Mouse (Mus musculus) layer of hippocampus, postnatal 10 days (tissue): ENCODE measurements around the gene Mief1. TPM values are rescaled to one million over a fixed set of nuclear protein-coding genes. Genes with fewer than 3 reads are reported as not detected.

ENCODE experiments used
- DNase-seq, 2 experiments: peaks; one replicate each; pipeline ENCODE4 v3.0.0; 2021; ENCODE audit warnings: low spot score in 2 of 2
- long read RNA-seq: library from polyadenylated mRNA; stranded (forward); transcript quantifications from one replicate; pipeline ENCODE4 v2.0.0, GENCODE M21; 2023
- total RNA-seq, 2 experiments: library from RNA; stranded (reverse); gene quantifications; 2 replicates each; pipeline ENCODE4 v1.2.3; 2021

The Mief1 gene
- total RNA-seq = 10 to 100 TPM; 32.3 to 34.3 TPM
- long read RNA-seq, full-length matches to known transcripts = 6 of 14 reads
- long read RNA-seq, partial matches to known transcripts = 1 of 14 reads
- long read RNA-seq, other reads (novel, unspliced or antisense) = 7 of 14 reads

DNA sequence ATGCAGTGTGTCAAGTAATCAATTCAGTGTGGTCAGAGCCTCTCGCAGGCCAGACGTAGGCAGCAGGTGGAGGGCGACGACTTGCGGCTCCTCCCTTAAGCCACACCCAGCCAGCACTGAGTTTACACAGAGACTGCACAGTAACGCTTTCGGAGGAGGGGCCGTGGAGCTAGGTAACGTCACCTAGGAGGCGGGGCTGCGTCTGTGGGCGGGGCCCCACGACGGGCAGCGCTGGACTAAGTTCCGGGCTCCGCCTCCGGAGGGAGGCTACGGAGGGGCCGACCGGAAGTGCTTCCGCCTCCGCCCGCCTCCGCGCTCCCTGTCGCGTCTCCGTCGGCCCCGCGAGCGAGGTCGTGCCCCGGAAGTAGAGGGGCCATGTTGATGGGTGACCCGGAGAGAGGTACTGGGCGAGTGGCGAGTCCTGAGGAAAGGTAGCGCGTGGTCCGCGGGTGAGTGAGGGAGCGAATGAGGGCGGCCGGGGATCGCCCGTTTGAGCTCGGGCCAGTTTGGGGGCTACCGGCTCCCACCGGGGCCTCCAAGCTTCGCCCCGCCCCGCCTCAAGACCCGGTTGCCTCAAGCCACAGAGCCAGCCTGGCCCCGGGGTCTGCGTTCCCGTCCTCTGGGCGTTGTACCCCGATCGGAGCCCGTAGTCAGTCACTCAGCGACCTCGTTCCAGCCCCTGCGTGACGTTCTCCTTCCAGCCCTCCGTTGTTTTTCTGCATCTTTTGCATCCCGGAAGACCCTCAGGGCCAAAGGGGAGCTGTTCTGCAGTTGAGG, at the start of gene Mief1:
Mief1 (plus strand) TSS at position 286 of the 777 bp plus-strand sequence.
- peak; percentile 93 to 96 for DNase-seq

DNA sequence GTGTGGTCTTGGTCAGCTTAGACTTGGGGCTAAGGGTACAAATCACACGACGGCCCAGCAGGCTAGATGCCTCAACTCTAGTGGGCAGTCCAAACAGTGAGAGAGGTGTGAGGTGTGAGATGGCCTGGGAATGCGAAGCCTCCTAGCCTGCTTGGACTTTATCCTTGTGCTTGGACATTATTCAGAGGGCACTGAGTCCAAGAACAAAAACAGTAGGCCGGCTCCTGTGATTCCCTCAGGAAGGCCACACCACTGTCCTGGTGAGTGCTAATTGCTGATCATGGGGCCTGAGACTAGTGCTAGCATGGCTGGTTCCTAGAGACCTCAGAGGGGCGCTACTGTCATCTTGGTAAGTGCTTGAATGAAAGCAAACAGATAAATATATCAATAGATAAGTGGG, 44.9 kb upstream of the Mief1 start:
- DNase-seq = no peak

DNA sequence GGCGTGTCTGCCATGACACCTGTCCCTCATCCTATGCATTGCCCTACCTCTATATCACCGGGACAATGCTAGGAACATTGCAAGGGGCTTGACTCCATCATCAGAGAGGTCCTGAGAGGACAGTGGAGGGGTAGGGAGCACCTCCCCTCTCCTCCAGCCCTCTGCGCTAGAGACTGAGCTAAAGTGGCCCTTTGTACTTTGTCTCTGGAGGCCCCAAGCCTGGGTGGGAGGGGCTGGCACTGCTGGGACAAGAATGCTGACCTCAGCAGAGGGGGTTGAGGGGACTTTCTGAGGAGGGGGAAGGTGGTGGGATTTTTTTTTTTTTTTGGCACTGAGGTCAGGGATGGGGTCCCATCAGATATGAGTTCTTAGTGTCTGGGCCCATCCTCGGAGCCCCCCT, 43.7 kb upstream of the Mief1 start:
- DNase-seq = no peak

DNA sequence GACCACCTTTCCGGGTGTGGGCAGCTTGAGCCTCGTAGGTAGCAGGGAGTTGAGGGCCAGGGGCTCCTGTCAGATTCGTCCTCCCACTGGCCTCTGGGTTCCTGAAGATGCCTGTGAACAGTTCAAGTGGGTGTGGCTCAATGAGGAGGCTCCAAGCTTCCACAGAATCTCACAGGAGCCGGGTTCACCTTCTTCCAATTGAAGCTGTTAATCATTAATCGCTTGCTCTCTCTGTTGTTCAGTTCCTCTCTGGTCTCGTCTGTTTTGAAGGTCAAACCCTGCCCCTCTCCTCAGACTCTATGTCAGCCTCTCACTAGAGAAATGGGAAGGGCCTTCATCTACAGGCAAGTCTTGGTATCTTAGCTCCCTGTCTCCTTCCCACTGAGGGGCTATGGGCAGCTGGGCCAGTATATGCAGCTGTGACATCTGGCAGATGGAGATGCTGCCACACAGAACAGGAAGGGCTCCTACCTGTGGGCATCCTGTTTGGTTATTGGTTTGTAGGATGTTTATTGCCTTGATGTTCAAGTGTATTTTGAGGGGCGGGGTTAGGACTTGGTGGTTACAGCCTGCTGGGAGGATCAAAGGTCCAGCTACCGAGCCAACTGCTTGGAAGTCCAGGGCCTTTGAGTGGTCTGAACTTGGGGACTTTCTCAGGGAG, 42.1 kb upstream of the Mief1 start:
- no peak for DNase-seq

DNA sequence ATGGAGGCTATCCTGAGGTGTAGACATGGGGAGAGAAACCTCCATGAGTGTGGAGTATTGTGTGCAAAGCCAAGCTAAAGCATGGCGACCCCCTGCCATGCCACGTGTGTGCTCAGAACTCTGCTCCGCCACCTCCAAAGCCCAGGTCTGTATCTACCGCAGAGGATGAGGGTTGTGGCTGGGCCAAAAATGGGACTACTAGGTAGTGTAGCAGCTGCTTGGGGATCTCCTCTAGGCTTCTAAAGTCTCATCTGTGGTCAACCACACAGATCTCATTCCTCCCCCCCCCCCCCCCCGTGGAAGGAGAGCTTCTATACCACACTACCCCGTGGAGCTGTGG, 41.6 kb upstream of the Mief1 start:
- DNase-seq = no peak

DNA sequence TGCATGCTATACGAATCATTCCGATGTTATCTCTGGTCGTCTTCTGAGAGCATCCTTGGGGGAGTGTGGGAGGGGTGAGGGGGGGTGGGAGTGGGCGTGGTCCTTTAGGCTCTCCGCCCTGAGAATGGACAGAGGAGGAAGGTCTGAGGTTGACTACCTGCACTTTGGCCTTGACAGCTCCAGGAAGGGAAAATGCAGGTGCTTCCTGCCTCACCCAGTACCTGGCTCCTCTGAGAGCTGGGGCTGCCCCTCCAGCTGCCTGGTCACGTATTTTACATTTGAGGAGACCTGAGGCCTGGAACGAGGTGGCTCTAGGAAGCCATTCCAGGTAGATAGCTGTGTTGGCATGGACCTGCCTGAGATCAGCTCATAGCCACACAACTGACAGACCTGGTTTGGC, 41.0 kb upstream of the Mief1 start:
- DNase-seq = no peak

DNA sequence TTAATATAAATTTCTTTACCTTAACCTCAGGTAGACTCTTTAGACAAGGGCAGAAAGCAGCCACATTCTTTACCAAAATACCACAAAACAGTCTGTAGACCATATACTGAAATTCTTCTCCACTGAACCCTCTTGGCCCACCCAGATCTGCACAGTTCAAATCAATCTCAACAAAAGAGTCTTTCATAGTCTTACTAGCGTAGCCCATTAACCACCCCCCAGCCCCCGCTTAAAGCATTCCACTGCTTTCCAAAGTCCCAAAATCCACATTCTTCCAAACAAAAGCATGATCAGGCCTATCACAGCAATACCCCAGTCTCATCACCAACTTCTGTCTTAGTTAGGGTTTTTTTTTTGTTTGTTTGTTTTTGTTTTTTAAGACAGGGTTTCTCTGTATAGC, 34.3 kb upstream of the Mief1 start:
- no peak for DNase-seq

DNA sequence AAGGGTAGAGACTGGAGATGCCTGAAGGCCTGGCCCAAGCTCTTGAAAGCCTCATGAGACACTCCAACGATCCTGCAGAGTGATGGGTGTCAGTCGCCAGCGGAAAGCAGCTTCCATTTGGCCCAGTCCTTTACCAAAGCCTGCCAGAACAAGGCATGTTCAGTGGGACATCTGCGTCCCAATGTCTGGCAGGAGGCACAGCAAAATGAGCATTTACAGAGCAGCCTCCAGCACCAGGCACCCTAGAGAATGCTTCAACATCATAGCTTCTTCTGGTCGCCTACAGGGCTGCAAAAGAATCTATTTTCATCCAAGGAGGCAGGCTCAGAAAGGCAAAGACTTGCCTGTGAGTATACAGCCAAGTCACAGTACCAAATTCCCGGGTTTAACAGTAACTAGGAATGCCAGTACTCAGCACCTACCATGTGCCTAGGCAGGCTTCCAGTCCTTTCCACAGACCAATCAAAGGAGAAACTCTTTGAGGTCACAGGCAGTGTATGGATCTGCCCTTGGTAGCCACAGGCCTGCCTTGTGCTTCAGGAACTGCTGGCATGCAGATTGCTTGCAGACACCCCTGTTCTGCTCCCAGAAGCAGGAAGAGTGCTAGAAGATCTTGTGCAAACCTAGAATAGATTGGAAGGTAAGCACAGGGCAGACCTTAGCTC, 31.6 kb upstream of the Mief1 start:
- peak; percentile 48 to 54 for DNase-seq

DNA sequence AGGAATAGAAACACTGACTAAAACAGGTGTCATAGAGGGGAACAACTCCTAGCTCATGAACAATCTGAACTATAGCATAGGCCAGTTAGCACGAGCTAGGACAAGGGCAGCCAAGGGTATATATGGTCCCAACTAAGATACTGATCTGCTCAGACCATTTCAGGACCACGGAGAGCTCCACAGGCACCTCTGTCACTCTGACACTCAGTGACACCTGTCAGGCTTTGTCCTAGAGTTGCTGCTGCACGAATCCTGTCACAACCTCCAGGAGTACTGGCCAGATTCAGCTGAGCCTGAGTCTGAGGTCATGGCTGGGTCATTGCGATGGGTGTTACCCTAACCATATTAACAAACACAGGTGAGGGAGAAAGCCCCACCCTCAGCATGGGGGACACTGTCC, 30.4 kb upstream of the Mief1 start:
- no peak for DNase-seq

DNA sequence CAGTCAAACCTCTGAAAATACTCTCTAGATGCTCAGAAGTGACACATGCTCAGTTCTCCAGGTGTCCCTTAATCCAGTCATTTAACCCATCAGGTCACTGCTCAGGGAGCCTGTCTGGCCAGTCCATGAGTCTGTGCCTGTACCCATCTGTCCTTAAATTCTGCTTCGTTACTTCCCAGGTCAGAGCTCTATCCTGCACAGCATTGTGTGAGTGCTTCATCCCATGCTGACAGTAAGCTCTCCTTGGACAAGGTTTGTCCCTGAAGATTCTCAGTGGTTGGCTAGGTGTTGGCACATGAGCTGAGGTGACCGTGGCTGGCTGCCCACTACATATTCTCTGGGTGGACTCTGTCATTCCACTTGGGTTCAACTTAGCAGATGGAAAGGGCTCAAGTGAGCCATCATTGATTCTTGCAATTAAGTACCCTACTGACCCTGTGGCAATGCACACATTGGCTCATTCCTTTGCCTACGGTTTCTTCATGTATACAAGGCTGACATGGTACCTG, 27.7 kb upstream of the Mief1 start:
- DNase-seq = no peak

DNA sequence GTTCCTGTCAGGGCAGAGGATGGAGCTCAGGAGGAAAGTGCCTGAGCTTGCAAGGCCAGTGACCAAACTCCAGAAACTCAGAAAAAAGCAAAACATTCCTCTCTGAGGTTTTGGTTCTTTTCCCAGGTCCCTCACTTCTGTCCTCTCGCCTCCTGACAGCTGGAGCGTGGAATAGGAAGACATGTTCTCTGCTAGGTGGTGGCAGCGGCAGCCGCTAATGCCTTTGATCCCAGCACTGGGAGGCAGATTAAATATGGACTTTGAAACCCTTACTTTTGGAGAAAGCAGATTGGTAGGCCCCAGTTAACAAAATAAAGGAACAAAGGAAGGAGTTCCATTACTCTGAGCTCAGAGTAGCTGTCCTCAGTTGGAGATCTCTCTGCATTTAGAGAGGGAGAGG, 25.4 kb upstream of the Mief1 start:
- no peak for DNase-seq

DNA sequence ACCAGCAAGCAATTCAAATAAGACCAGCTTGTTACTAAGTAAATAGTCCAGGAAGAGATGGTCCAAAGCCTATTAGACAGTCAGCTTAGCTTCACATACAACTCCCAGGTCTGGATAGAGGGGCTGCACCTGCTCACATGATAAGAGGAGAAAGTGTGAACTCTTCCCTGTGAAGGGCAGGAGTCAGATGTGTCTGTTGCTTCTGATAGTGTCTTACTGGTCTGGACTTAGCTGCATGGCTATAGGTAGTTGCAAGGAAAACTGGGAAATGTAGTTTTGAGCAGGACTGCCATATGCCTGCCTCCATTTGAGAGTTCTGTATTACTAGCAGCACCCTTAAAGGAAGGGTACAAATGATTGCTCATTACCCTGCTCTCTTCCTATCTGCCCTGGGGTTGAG, 20.1 kb upstream of the Mief1 start:
- DNase-seq = no peak

DNA sequence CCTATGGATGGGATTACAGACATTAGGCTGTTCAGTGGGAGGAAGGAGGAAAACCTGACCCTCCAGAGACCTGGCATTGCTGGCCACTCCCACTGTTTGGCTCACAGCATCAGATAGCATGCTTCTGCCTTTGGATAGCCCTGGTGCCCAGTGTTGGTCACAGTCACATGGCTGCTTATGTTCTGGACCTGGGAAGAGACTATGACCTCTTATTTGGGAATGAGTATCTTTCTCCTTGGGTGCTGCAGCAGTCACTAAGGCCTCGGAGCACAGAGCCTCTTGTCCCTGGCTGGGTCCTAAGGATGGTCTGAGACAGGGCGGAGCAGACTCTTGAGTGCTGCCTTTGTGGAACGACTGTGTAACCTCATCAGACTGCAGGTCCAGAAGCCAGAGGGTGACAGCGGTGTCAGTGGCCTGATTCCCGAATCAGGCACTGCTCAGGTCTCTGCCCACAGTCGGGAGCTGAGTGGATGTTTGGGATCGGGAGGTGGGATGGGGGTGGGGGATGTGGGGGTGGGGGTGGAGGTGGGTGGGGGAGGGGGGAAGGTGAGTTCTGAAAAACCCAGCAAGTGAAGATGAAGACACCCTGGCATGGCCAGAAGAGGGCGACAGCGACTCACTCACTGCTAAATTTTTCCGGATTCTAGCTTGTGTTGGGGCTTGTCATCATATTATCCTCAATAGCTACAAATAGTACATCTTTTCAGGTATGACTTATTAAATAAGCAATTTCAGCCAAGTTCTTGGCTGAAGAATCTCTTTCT, 17.9 kb upstream of the Mief1 start:
- DNase-seq = peak; percentile 61 to 63

DNA sequence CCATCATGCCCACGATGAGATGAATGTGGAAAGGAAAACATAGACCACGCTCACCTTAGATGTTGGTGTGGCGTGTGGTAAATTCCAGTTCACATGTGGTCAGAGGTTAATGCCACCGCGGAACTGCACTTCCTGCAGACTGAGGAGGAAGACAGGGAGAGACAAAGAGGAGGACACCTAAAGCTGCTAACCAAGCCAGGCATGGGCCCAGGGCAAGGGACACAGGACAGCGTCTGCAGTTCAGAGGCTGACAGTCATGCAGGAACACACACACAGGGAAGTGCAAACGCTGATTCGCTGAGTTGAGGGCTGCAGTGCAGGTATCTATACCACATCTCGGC, 17.4 kb upstream of the Mief1 start:
- no peak for DNase-seq

DNA sequence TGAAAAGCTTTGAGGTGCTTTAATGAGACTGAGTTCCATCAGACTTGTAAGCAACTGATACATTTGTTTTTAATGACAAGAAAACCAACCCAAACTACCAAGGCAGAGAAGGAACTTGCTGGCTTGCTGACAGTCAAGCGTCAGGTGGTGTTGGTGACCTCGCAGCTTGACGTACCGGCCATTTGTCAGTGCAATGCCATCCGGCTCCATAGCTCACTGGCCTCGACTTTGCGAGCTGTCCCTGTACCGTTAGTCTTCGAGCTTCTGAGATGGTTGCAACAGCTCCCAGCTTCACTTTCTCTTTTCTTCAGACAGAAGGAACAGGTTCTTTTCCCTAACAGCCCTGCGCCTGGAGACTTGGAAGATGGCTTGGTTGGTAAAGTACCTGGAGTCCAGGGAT, 16.3 kb upstream of the Mief1 start:
- DNase-seq = no peak

DNA sequence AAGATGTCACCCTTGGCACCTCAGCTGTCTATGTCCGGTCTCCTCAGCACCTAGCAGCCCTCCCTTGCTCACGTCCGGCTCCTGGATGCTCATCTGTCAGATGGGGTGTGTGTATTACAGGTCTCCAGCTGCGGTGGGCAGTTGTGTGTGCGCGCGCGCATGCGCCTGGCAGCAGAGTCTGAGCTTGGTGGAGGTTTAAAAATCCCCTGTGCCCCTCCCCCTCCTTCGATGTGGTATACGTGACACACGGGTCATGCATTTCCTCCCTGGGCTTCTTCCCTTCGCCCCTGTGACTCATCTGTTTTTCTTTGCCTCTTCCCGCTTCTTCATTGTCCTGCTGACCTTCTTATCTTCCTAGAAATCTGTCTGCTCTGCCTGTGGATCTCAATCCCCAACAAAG, 14.6 kb upstream of the Mief1 start:
- no peak for DNase-seq

DNA sequence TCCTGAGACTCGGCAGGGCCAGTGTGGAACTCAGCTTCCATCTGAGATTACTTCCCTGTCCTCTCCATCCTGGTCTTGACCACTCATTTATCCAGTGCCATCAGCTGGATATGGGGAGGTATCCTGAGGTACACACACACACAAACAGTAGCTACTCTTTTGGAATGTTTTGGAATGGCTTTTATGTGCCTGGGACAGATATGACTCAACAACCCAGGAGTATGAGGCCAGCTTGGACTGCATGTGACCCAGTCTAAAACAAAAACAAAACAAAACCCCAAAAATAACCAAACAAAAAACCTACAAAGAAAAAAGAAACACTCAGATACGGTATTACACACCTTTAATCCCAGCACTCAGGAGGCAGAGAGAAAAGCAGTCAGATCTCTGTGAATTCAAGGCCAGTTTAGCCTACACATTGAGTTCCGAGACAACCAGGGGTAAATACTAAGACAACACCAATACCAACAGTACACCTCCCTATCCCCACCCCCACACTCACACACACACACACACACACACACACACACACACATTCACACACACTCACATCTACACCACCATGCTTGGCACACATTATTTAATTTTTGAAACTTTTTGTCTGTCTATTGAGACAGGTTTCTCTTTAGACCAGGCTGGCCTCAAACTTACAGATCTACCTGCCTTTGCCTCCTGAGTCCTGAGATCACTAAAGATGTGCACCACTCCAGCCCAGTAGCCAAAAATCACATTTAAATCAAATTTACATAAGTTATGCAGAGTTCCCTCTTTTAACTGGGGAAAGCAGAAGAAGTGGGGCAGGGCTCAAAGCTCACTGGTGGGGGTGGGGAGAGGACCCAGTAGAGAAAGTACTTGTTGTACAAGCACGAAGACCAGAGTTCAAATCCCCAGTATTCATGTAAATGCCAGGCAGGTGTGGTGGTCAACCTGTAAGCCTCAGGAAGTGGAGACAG, 13.8 kb upstream of the Mief1 start:
- no peak for DNase-seq

DNA sequence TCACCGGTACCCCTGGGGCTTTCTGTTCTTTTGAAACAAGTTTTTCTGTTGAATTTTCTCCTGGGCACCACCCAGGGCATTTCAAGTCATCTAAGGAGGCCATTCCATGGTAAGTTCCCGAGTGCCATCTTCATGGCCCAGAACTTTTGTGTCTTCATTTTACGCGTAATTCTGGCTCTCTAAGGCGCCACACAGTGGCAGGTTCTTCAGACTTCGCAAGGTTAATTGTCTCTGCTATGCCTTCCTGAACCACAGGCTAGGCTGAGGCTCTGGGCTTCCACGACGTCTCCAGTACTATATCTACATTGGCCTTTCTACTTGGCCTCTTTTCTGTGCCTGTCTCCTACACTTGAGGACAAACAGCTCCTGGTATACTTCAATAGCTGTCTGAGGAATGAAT, 12.8 kb upstream of the Mief1 start:
- DNase-seq = no peak

DNA sequence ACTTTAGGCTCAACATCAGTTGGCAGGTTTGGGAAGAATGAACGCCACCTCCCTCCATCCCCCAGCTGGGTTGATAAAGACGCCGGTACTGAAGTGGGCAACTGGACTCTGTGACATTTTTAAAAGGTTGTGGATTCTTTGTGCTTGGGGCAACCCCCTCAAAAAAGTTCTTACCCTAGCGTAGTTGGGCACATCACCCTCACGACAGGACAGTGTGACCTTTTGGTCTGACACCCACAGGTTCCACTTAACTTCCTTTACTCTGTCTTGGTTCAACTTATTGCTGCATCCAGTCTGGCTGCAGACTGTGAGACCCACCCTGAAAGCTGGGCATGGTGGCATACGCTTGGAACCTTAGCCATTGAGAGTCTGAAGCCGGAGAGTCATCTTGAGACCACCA, 10.1 kb upstream of the Mief1 start:
- no peak for DNase-seq

DNA sequence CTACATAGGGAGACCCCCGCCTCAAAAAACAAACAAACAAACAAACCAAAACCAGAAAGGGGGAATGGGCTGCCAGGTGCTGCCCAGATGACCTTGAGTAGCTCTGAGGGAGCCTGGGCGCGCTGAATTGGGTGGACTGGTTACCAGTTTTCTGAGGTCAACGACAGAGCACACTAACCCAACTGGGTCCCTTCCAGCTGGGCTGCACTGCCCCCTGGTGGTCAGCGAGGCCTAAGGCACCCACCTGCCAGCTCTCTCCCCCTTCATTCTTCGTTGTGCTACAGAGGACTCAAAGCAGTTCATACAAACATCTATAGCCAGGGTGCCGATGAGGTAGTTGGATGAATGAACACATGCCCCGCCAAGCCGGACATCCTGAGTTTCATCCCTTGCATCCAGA, 8.6 kb upstream of the Mief1 start:
- DNase-seq = peak; percentile 82 to 86
